Mouse (Mus musculus) midbrain, embryonic 12.5 days (tissue): ENCODE results near the gene Acadm. TPM values are rescaled to one million over a fixed set of nuclear protein-coding genes. Genes with fewer than 3 reads are reported as not detected.

Source experiments
- ATAC-seq: fragments of 200-750 bp; cut with Nextera tagmentation; 2 replicates; pipeline ENCODE4 v1.8.0; 2017; ENCODE audit warnings: low read depth, moderate TSS enrichment, moderate library complexity; ENCODE audit not compliant: low FRiP score
- H3K27ac ChIP-seq: fragments of 300-500 bp; sonication (generic); replicated peaks from 2 replicates; pipeline ENCODE4 v1.5.1; 2016; ENCODE audit warnings: mild to moderate bottlenecking
- H3K27me3 ChIP-seq: fragments of 300-500 bp; sonication (generic); 2 replicates; pipeline ENCODE4 v1.6.1; 2016; ENCODE audit warnings: mild to moderate bottlenecking
- H3K36me3 ChIP-seq: fragments of 300-500 bp; sonication (generic); 2 replicates; pipeline ENCODE4 v1.6.1; 2016
- H3K4me1 ChIP-seq: fragments of 300-500 bp; sonication (generic); 2 replicates; pipeline ENCODE4 v1.6.1; 2016
- H3K4me2 ChIP-seq: fragments of 300-500 bp; sonication (generic); replicated peaks from 2 replicates; pipeline ENCODE4 v1.6.1; 2016; ENCODE audit warnings: mild to moderate bottlenecking, moderate library complexity
- H3K4me3 ChIP-seq: fragments of 300-500 bp; sonication (generic); 2 replicates; pipeline ENCODE4 v1.5.1; 2016; ENCODE audit warnings: mild to moderate bottlenecking
- H3K9ac ChIP-seq: fragments of 300-500 bp; sonication (generic); replicated peaks from 2 replicates; pipeline ENCODE4 v1.6.1; 2016; ENCODE audit warnings: mild to moderate bottlenecking, moderate library complexity
- H3K9me3 ChIP-seq: fragments of 300-500 bp; sonication (generic); 2 replicates; pipeline ENCODE4 v1.6.1; 2016; ENCODE audit warnings: mild to moderate bottlenecking
- WGBS: fragments of 180-500 bp; shearing (Covaris S2); methylation state at CpG from one replicate; pipeline ENCODE4 v1.1.7; 2016; 5-methylcytosine and 5-hydroxymethylcytosine counted together
- polyA plus RNA-seq: library from polyadenylated mRNA; unstranded; fragments of >200 nt; fragmentation: Nextera tagmentation; extraction: Ambion mirVana; gene quantifications from 2 replicates; pipeline ENCODE4 v1.2.1, GENCODE M21; 2016

Gene Acadm
- polyA plus RNA-seq, 1 experiment from 2014 or later = 54.6 TPM

GRCm38 (mm10) chr3:153937116-153937810 lies 7.2 kb downstream of the Acadm start:
- no peak for ATAC-seq
- H3K4me1 ChIP-seq = no peaks in the 10 kb centered on the region
- H3K9me3 ChIP-seq = no peaks in the 10 kb centered on the region
- no peak overlapping the region for H3K4me3 ChIP-seq
- H3K36me3 ChIP-seq = peaks cover 41% of the 10 kb centered on the region
- no peak overlapping the region for H3K27ac ChIP-seq
- no peak overlapping the region for H3K9ac ChIP-seq
- H3K27me3 ChIP-seq = no peaks in the 10 kb centered on the region
- no peak overlapping the region for H3K4me2 ChIP-seq
- WGBS = 94% methylated on average over 17 of the region's 17 CpGs

GRCm38 (mm10) chr3:153935878-153936277 lies 8.6 kb downstream of the Acadm start:
- Histone ChIP-seq H3K9ac (no peak overlapping the region), H3K4me1 (no peaks in the 10 kb centered on the region), H3K36me3 (peaks cover 50% of the 10 kb centered on the region), H3K9me3 (no peaks in the 10 kb centered on the region), H3K4me3 (no peak overlapping the region), H3K27me3 (no peaks in the 10 kb centered on the region), H3K4me2 (no peak overlapping the region), H3K27ac (no peak overlapping the region)
- 91% methylated on average over 9 of the region's 9 CpGs for WGBS
- no peak for ATAC-seq

GRCm38 (mm10) chr3:153932461-153932860 lies 12.0 kb downstream of the Acadm start:
- 96% methylated on average over 5 of the region's 5 CpGs for WGBS
- peaks cover 61% of the 10 kb centered on the region for H3K36me3 ChIP-seq
- H3K4me1 ChIP-seq = no peaks in the 10 kb centered on the region

GRCm38 (mm10) chr3:153929526-153929925 lies 14.9 kb downstream of the Acadm start:
- peaks cover 56% of the 10 kb centered on the region for H3K36me3 ChIP-seq
- H3K4me3 ChIP-seq = no peak overlapping the region
- 95% methylated on average over 11 of the region's 11 CpGs for WGBS

More at GRCm38 (mm10) chr3:153932461-153932860, 12.0 kb downstream of the Acadm start:
- Histone ChIP-seq H3K27ac (no peak overlapping the region), H3K27me3 (no peaks in the 10 kb centered on the region), H3K9ac (no peak overlapping the region), H3K9me3 (no peaks in the 10 kb centered on the region), H3K4me3 (no peak overlapping the region), H3K4me2 (no peak overlapping the region)
- ATAC-seq = no peak

GRCm38 (mm10) chr3:153926333-153926732 lies 18.1 kb downstream of the Acadm start:
- no peaks in the 10 kb centered on the region for H3K27me3 ChIP-seq
- WGBS = 94% methylated on average over 7 of the region's 7 CpGs
- H3K9ac ChIP-seq = no peak overlapping the region
- no peak for ATAC-seq
- no peak overlapping the region for H3K4me3 ChIP-seq
- peaks cover 57% of the 10 kb centered on the region for H3K36me3 ChIP-seq
- no peaks in the 10 kb centered on the region for H3K4me1 ChIP-seq
- H3K9me3 ChIP-seq = no peaks in the 10 kb centered on the region
- no peak overlapping the region for H3K4me2 ChIP-seq
- H3K27ac ChIP-seq = no peak overlapping the region

More at GRCm38 (mm10) chr3:153929526-153929925, 14.9 kb downstream of the Acadm start:
- no peaks in the 10 kb centered on the region for H3K4me1 ChIP-seq
- H3K9ac ChIP-seq = no peak overlapping the region
- H3K4me2 ChIP-seq = no peak overlapping the region
- no peaks in the 10 kb centered on the region for H3K27me3 ChIP-seq
- no peak overlapping the region for H3K27ac ChIP-seq
- no peaks in the 10 kb centered on the region for H3K9me3 ChIP-seq
- ATAC-seq = no peak

- no peaks in the 10 kb centered on the region for H3K4me1 ChIP-seq
- no peak overlapping the region for H3K27ac ChIP-seq
- no peak overlapping the region for H3K4me3 ChIP-seq
- H3K27me3 ChIP-seq = no peaks in the 10 kb centered on the region
- H3K36me3 ChIP-seq = peaks cover 32% of the 10 kb centered on the region
- no peak overlapping the region for H3K9ac ChIP-seq
- H3K4me2 ChIP-seq = no peak overlapping the region
- ATAC-seq = no peak
- WGBS = 95% methylated on average over 10 of the region's 10 CpGs
- no peaks in the 10 kb centered on the region for H3K9me3 ChIP-seq
These were observed 23.1 kb downstream of the Acadm start for GRCm38 (mm10) chr3:153921147-153921910.

GRCm38 (mm10) chr3:153917200-153917599 lies 27.2 kb downstream of the Acadm start:
- Histone ChIP-seq H3K4me1 (0 out of 2 replicates have a peak, but pooled peaks cover 4% of the 10 kb centered on the region), H3K27ac (no peak overlapping the region), H3K36me3 (0 out of 2 replicates have a peak, but pooled peaks cover 11% of the 10 kb centered on the region), H3K27me3 (no peaks in the 10 kb centered on the region), H3K4me2 (no peak overlapping the region), H3K4me3 (no peak overlapping the region), H3K9me3 (no peaks in the 10 kb centered on the region), H3K9ac (no peak overlapping the region)
- WGBS = 5% methylated on average over 1 of the region's 1 CpGs
- ATAC-seq = no peak

- Histone ChIP-seq H3K9ac (peak overlapping the region; percentile 90), H3K27ac (peak overlapping the region; percentile 91), H3K4me1 (peaks cover 36% of the 10 kb centered on the region), H3K4me2 (peak overlapping the region; percentile 80), H3K9me3 (no peaks in the 10 kb centered on the region), H3K36me3 (peaks cover 27% of the 10 kb centered on the region), H3K27me3 (no peaks in the 10 kb centered on the region), H3K4me3 (peak overlapping the region; percentile 82)
- ATAC-seq = no peak
- 67% methylated on average over 6 of the region's 6 CpGs for WGBS
These were observed 30.8 kb downstream of the Acadm start for GRCm38 (mm10) chr3:153913510-153914243.

- H3K36me3 ChIP-seq = peaks cover 36% of the 10 kb centered on the region
- peak; percentile 97 for ATAC-seq
- peaks cover 44% of the 10 kb centered on the region for H3K4me1 ChIP-seq
- peak within 1 kb of the TSS; percentile 91 for H3K27ac ChIP-seq
- H3K9me3 ChIP-seq = no peaks in the 10 kb centered on the region
- H3K27me3 ChIP-seq = no peaks in the 10 kb centered on the region
- WGBS = under 1% methylated on average over 65 of the region's 65 CpGs
- peak within 1 kb of the TSS; percentile 82 for H3K4me3 ChIP-seq
- H3K4me2 ChIP-seq = peak within 1 kb of the TSS; percentile 80
- peak within 1 kb of the TSS; percentile 90 for H3K9ac ChIP-seq
These were observed 31.6 kb downstream of the Acadm start, which contains the start of gene Rabggtb for GRCm38 (mm10) chr3:153912546-153913509. Gene Rabggtb, minus strand, starts transcription at chr3:153913009.

- Histone ChIP-seq H3K4me2 (peak overlapping the region; percentile 80), H3K4me3 (peak overlapping the region; percentile 82), H3K27ac (peak overlapping the region; percentile 91), H3K4me1 (peaks cover 44% of the 10 kb centered on the region), H3K36me3 (peaks cover 43% of the 10 kb centered on the region), H3K9me3 (no peaks in the 10 kb centered on the region), H3K9ac (peak overlapping the region; percentile 90), H3K27me3 (no peaks in the 10 kb centered on the region)
- no peak for ATAC-seq
- 4% methylated on average over 12 of the region's 12 CpGs for WGBS
These were observed 32.5 kb downstream of the Acadm start for GRCm38 (mm10) chr3:153911882-153912440.
